Mouse (Mus musculus): ENCODE data around the gene Mmachc. TPM values are rescaled to one million over a fixed set of nuclear protein-coding genes. Genes with fewer than 3 reads are reported as not detected.
"Not testable (repeated sequence)": the region's sequence is repeated elsewhere in the genome, so short reads cannot be mapped to it uniquely, and the experiment has no call there.

Mmachc gene
- polyA plus RNA-seq, 1 experiment, result 18.5 TPM

DNA sequence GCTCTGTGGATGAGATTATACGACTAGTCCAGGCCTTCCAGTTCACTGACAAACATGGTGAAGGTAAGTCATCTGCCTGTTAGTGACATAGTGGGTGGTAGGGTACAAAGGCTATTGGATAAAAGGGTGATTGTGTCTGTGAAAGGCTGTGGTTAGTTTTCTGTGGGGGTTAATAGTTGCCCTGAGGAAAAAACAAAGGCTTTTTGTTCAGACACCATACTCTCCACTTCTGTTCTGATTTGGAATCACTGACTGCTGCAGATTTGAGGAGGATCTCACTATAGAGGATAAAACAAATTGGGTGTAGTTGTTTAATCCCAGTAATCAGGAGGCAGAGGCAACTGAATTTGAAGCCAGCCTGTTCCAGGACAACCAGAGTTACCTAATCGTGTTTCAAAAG, 14.4 kb downstream of the Mmachc start:
- DNase-seq (ENCODE audit: extremely low spot score in 1 of 2, low spot score in 1 of 2), result no peak

DNA sequence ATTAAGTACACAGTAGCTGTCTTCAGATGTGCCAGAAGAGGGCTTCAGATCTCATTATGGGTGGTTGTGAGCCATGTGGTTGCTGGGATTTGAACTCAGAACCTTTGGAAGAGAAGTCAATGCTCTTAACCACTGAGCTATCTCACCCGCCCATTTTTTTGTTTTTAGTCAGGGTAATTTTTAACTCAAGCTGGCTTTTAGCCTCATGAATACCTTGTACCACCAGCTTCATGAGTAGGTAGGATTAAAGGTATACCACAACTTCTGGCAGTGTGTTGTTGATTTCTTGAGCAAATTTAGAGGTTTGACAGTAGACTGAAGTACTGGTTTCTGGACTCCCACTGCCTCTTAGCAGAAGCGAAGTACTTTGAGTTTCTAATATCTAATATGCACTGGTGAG, 16.1 kb downstream of the Mmachc start:
- no peak for DNase-seq (ENCODE audit: extremely low spot score in 1 of 2, low spot score in 1 of 2)

- DNase-seq (ENCODE audit: extremely low spot score in 1 of 2, low spot score in 1 of 2), result no peak
These were observed 18.8 kb downstream of the Mmachc start for GRCm38 (mm10) chr4:116689309-116689876.

GRCm38 (mm10) chr4:116687041-116687440, 21.2 kb downstream of the Mmachc start:
- DNase-seq (ENCODE audit: extremely low spot score in 1 of 2, low spot score in 1 of 2), result peak in 1 of 2 experiments; percentile 16

- peak; percentile 77 to 90 for DNase-seq (ENCODE audit: extremely low spot score in 1 of 2, low spot score in 1 of 2)
These were observed 22.7 kb downstream of the Mmachc start, which contains the start of gene Prdx1 for GRCm38 (mm10) chr4:116685402-116686061. TSS of gene Prdx1 (plus strand) at chr4:116685544.

- DNase-seq (ENCODE audit: extremely low spot score in 1 of 2, low spot score in 1 of 2), result no peak
These were observed 23.5 kb downstream of the Mmachc start for GRCm38 (mm10) chr4:116684665-116685064.

- no peak for DNase-seq (ENCODE audit: extremely low spot score in 1 of 2, low spot score in 1 of 2)
These were observed 24.2 kb downstream of the Mmachc start for GRCm38 (mm10) chr4:116683957-116684356.

- not testable (repeated sequence) for DNase-seq (ENCODE audit: extremely low spot score in 1 of 2, low spot score in 1 of 2)
These were observed 27.7 kb downstream of the Mmachc start for GRCm38 (mm10) chr4:116680521-116680920.

DNA sequence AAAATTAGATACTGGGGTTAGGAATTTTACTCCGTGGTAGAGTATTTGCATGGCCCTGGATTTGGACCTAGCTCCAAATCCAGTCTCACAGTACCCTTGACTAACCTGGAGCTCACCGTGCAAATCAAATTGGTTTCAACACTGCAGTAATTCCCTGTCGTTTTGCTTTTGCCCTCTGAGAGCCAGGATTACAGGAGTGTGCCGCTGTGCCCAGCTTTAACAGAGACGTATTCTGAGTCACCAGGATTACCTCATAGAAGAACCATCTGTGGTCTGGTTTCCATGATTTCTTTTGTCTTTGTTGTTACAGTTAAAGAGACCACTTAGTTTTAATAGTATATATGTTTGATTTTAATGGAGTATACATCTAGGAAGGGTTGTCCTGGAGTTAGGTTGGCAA, 29.1 kb downstream of the Mmachc start:
- no peak for DNase-seq (ENCODE audit: extremely low spot score in 1 of 2, low spot score in 1 of 2)

- no peak for DNase-seq (ENCODE audit: extremely low spot score in 1 of 2, low spot score in 1 of 2)
These were observed 30.4 kb downstream of the Mmachc start for GRCm38 (mm10) chr4:116677808-116678207.

- DNase-seq (ENCODE audit: extremely low spot score in 1 of 2, low spot score in 1 of 2), result no peak
These were observed 32.2 kb downstream of the Mmachc start for GRCm38 (mm10) chr4:116676027-116676426.

GRCm38 (mm10) chr4:116674761-116675160, 33.4 kb downstream of the Mmachc start:
- DNase-seq (ENCODE audit: extremely low spot score in 1 of 2, low spot score in 1 of 2), result not testable (repeated sequence)

DNA sequence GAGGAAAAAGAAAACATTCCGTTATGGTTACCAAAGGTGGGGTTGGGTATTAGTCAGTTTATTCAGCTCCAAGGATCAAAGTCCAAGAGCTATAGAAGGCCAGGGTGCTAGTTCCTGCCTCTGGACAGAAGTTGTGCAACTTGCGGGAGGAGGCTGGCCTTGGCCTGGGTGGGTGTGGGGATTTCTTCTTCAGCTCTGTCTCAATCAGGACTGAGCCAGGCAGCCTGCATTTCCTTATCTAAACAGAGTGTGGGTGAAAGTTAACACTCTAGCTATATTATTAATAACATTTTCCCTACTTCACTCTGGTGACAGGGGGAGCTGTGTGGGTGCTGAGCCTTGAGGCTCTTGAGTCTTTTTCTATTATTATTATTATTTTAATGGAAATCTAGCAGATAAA, 35.4 kb downstream of the Mmachc start:
- no peak for DNase-seq (ENCODE audit: extremely low spot score in 1 of 2, low spot score in 1 of 2)

DNA sequence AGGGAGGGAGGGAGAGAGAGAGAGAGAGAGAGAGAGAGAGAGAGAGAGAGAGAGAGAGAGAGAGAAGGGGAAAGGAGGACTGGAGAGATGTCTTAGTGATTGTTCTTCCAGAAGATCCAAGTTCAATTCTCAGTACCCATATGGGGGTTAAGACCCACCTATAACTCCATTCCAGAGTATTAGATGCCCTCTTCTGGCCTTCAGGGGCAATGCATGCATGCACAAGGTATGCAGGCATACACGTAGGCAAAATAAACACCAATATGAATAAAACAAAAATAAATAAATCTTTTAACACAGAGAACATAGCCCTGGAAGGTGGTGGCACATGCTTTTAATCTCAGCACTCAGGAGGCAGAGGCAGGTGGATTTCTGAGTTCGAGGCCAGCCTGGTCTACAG, 38.9 kb downstream of the Mmachc start:
- DNase-seq (ENCODE audit: extremely low spot score in 1 of 2, low spot score in 1 of 2), result no peak

DNA sequence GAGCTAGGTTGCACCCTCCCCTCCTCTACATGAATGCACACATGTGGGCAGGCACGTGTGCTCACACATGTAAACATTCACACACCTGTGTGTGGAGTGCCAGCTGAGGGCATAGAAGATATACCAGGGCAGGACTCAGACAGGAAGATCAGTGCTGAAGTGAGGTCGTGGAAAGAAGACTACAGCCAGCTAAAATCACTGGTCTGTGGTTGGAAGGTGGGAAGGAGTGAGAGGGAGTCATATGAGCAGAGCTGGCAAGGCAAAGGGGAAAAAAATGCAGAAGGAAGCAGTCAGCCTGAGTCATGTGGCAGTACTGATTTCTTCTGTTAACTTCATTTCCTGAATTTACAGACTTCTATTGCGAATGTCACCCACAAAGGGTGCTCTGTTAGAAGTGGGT, 40.1 kb downstream of the Mmachc start:
- DNase-seq (ENCODE audit: extremely low spot score in 1 of 2, low spot score in 1 of 2), result no peak

- DNase-seq (ENCODE audit: extremely low spot score in 1 of 2, low spot score in 1 of 2), result no peak
These were observed 41.6 kb downstream of the Mmachc start for GRCm38 (mm10) chr4:116666625-116667024.

- no peak for DNase-seq (ENCODE audit: extremely low spot score in 1 of 2, low spot score in 1 of 2)
These were observed 46.2 kb downstream of the Mmachc start for GRCm38 (mm10) chr4:116661998-116662397.

- DNase-seq (ENCODE audit: extremely low spot score in 1 of 2, low spot score in 1 of 2), result no peak
These were observed 47.4 kb downstream of the Mmachc start for GRCm38 (mm10) chr4:116660829-116661228.

DNA sequence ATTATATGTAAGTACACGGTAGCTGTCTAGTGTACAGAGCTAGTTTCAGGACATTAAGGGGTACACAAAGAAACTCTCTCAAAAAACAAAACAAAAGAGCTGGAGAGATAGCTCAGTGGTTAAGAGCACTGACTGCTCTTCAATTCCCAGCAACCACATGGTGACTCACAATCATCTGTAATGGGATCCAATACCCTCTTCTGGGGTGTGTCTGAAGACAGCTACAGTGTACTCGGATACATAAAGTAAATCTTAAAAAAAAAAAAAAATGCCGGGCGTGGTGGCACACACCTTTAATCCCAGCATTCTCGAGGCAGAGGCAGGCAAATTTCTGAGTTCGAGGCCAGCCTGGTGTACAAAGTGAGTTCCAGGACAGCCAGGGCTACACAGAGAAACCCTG, 48.3 kb downstream of the Mmachc start:
- not testable (repeated sequence) for DNase-seq (ENCODE audit: extremely low spot score in 1 of 2, low spot score in 1 of 2)

DNA sequence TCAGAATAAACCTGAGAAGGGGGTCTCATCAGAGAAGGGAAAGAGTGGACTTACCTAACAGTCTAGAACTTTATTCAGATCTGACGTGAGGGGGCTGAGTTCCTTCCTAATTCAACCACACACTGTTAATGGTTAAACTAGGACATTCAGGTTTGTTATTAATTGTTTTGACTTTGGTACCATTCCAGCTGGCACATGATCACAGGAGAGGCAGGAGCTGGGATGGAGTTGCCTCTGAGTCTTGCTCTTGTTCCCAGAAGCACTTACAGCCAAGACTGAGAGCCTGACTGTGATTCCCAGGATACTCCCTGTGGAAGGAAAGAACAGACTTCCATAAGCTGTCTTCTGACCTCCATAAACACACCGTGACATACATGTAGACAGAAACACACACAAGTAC, 48.7 kb downstream of the Mmachc start:
- DNase-seq (ENCODE audit: extremely low spot score in 1 of 2, low spot score in 1 of 2), result no peak

- DNase-seq (ENCODE audit: extremely low spot score in 1 of 2, low spot score in 1 of 2), result no peak
These were observed 50.2 kb downstream of the Mmachc start for GRCm38 (mm10) chr4:116657971-116658370.

DNA sequence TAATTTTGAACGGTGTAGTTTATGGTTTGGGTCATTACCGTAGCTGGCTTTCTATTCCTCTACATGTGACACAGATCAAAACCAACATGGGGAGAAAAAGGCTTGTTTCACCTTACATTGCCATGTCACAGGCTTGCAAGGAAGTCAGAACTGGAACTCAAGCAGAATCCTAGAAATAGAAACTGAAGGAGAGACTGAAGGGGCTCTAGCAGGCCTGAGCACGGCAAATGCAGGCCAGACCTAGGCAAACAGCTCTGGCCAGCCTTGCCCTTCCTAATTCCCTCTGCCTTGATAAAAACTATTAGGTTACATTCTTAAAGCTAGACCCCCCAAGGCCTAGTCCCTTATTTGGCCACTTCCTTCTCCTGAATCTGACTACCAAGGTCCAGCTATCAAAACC, 52.5 kb downstream of the Mmachc start:
- DNase-seq (ENCODE audit: extremely low spot score in 1 of 2, low spot score in 1 of 2), result no peak

Measured in frontal cortex, adult 2 months (tissue).